ENCODE assay signal across 14 mouse cellular contexts in the genomic region with DNA sequence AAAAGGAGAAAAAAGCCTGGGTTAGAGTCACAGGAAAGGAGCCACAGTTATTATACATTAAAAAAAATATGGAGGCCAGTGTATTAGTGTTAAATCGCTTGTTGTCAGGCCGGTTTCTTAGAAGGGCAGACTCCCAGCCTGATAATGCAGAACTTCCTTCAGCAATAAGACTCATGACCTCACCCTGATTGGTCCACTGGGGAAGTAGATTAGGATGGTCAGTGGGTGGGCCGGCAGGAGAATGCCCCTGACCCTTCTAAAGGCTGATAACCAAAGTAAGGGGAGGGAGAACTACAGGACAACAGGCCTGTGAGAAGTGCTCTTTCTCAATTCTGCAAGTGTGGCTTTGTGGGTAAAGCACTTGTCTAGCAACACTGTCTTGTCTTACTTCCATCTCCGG.
"Had no signal": no experiment of that assay in that cellular context is flagged by ENCODE, and none has a peak within 500 bp of the region (broad histone marks: within the 10 kb centered on the region; RNA-seq: fewer than 3 reads in every experiment).

No protein-coding gene starts in this region.

- H3K9me3 ChIP-seq: intestine, embryonic 15.5 days; limb, embryonic 10.5 days; limb, embryonic 13.5 days; liver, embryonic 15.5 days; midbrain, embryonic 13.5 days had no signal

- H3K27ac ChIP-seq: intestine, embryonic 15.5 days; layer of hippocampus, adult 2 months; limb, embryonic 10.5 days; limb, embryonic 13.5 days; liver, embryonic 15.5 days; midbrain, embryonic 13.5 days had no signal

- ATAC-seq: intestine, embryonic 15.5 days; midbrain, embryonic 13.5 days had no signal

- H3K4me1 ChIP-seq: intestine, embryonic 15.5 days; liver, embryonic 15.5 days; midbrain, embryonic 13.5 days had no signal

- H3K9ac ChIP-seq: intestine, embryonic 15.5 days; limb, embryonic 13.5 days; liver, embryonic 15.5 days; midbrain, embryonic 13.5 days had no signal

- H3K27me3 ChIP-seq: intestine, embryonic 15.5 days; limb, embryonic 13.5 days; liver, embryonic 15.5 days; midbrain, embryonic 13.5 days had no signal

- H3K4me3 ChIP-seq: intestine, embryonic 15.5 days; layer of hippocampus, adult 2 months; limb, embryonic 10.5 days; limb, embryonic 13.5 days; liver, embryonic 15.5 days; midbrain, embryonic 13.5 days had no signal

- H3K36me3 ChIP-seq: intestine, embryonic 15.5 days; limb, embryonic 10.5 days; limb, embryonic 13.5 days; liver, embryonic 15.5 days; midbrain, embryonic 13.5 days had no signal

- H3K4me2 ChIP-seq: intestine, embryonic 15.5 days; limb, embryonic 13.5 days; liver, embryonic 15.5 days; midbrain, embryonic 13.5 days had no signal

- DNase-seq: kidney, adult 18-20 months; kidney, adult 9 months; kidney, postnatal 14 days; kidney, postnatal 4 days; layer of hippocampus, adult 9-11 months; lung, adult 2 months; thymus, adult 18-20 months; thymus, postnatal 36 days had no signal
